Mouse (Mus musculus) hindbrain, postnatal 0 days (tissue): Measurements from ENCODE around the gene Myd88. TPM values are rescaled to one million over a fixed set of nuclear protein-coding genes. Genes with fewer than 3 reads are reported as not detected.
A peak's percentile ranks its signal among the peaks of the same experiment; 100 is the strongest.

Experiments
- ATAC-seq: fragments of 200-750 bp; cut with Nextera tagmentation; 2 replicates; pipeline ENCODE4 v1.8.0; 2017; ENCODE audit warnings: mild to moderate bottlenecking, moderate TSS enrichment, moderate library complexity
- DNase-seq: peaks from one replicate; pipeline ENCODE4 v3.0.0-alpha.2; 2015; ENCODE audit warnings: low spot score
- H3K27ac ChIP-seq: fragments of 300-500 bp; sonication (generic); 2 replicates; pipeline ENCODE4 v1.5.1; 2014; ENCODE audit warnings: mild to moderate bottlenecking
- H3K27me3 ChIP-seq: fragments of 300-500 bp; sonication (generic); 2 replicates; pipeline ENCODE4 v1.6.1; 2014; ENCODE audit warnings: low read length, mixed read lengths; ENCODE audit not compliant: insufficient read depth
- H3K36me3 ChIP-seq: fragments of 300-500 bp; sonication (generic); 2 replicates; pipeline ENCODE4 v1.6.1; 2014; ENCODE audit warnings: low read length, mixed read lengths; ENCODE audit not compliant: insufficient read depth
- H3K4me1 ChIP-seq: fragments of 300-500 bp; sonication (generic); 2 replicates; pipeline ENCODE4 v1.6.1; 2014; ENCODE audit warnings: antibody characterized with exemption, low read length, mixed read lengths; ENCODE audit not compliant: insufficient read depth
- H3K4me2 ChIP-seq: fragments of 300-500 bp; sonication (generic); 2 replicates; pipeline ENCODE4 v1.6.1; 2014; ENCODE audit warnings: low read depth, mild to moderate bottlenecking, low read length, moderate library complexity, mixed read lengths
- H3K4me3 ChIP-seq: fragments of 300-500 bp; sonication (generic); 2 replicates; pipeline ENCODE4 v1.5.1; 2014; ENCODE audit warnings: low read length
- H3K9ac ChIP-seq: fragments of 300-500 bp; sonication (generic); replicated peaks from 2 replicates; pipeline ENCODE4 v1.6.1; 2014; ENCODE audit warnings: mild to moderate bottlenecking, low read length, moderate library complexity, mixed read lengths
- H3K9me3 ChIP-seq: fragments of 300-500 bp; sonication (generic); 2 replicates; pipeline ENCODE4 v1.6.1; 2016; ENCODE audit warnings: low read length, mixed read lengths
- CTCF ChIP-seq: IDR thresholded peaks from 2 replicates; pipeline ENCODE4 v1.5.1; 2016; ENCODE audit warnings: antibody characterized with exemption, control low read depth, low read depth
- WGBS: fragments of 180-500 bp; shearing (Covaris S2); extraction: QIAGEN DNeasy Blood & Tissue Kit; methylation state at CpG from one replicate; pipeline ENCODE4 v1.1.7; 2014; 5-methylcytosine and 5-hydroxymethylcytosine counted together
- polyA plus RNA-seq: library from polyadenylated mRNA; unstranded; fragments of >200 nt; fragmentation: Nextera tagmentation; extraction: Ambion mirVana; gene quantifications from 2 replicates; pipeline ENCODE4 v1.2.1, GENCODE M21; 2015
- total RNA-seq: library from RNA; depleted of rRNA; stranded (reverse); fragments of >200 nt; gene quantifications from 2 replicates; pipeline ENCODE4 v1.2.3, GENCODE M21; 2014

Gene Myd88
- total and polyA plus RNA-seq, 2 experiments from 2014 or later: 3.9 to 5.2 TPM

DNA sequence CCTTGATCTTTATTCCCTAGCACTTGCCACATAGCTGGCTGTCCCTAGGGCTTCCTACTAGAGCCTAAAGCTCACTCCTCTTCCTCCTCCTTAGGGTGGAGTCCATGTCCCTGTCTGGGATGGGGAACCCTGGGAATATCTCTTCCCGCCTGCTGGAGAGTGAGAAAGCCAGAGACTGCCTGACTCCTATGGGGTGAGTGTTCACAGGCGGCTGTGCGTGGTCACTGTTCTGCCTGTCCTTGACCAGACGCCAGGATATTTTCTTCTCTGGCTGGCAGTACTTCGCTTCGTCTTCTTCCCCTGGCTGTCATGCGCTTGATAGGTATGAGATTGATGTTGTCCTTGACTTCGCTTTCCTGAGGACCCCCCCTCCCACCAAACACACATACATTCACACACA lies 5.2 kb upstream of the Myd88 start:
- ATAC-seq: no peak
- no peak overlapping the region for H3K9ac ChIP-seq
- no peak overlapping the region for H3K4me2 ChIP-seq
- no peak overlapping the region for H3K27ac ChIP-seq
- no peak overlapping the region for H3K4me3 ChIP-seq
- no peak for DNase-seq
- TF ChIP-seq CTCF: no peak
- no peaks in the 10 kb centered on the region for H3K27me3 ChIP-seq
- no peaks in the 10 kb centered on the region for H3K9me3 ChIP-seq
- H3K4me1 ChIP-seq: peaks cover 8% of the 10 kb centered on the region; the same call in 1 of the 2 replicates
- H3K36me3 ChIP-seq: peaks cover 33% of the 10 kb centered on the region
- WGBS: 87% methylated on average over 8 of the region's 8 CpGs

DNA sequence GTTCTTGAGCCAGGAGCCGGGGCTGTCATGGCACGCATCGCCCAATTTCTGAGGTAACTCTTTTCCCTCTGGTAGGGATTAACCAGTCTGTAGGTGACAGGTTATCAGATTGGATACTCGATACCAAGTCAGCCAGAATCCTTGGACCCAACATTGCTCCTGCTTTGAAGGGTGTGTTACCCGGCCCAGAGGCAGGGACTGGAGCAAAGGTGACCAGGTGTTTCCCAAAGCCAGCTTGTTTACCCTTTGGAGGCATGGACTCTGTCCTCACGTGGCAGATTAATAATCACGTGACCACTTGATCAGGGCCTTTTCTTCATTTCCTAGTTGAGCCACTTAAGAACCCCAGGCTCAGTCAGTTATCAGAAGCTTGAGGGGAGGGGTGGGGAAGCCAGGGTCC lies 1.5 kb upstream of the Myd88 start:
- no peak for TF ChIP-seq CTCF
- no peak overlapping the region for H3K4me2 ChIP-seq
- H3K4me3 ChIP-seq: no peak overlapping the region
- ATAC-seq: no peak
- no peak overlapping the region for H3K27ac ChIP-seq
- peaks cover 13% of the 10 kb centered on the region for H3K4me1 ChIP-seq
- no peaks in the 10 kb centered on the region for H3K27me3 ChIP-seq
- no peak for DNase-seq
- no peak overlapping the region for H3K9ac ChIP-seq
- WGBS: 88% methylated on average over 7 of the region's 7 CpGs
- H3K36me3 ChIP-seq: peaks cover 19% of the 10 kb centered on the region; the same call in 1 of the 2 replicates
- H3K9me3 ChIP-seq: no peaks in the 10 kb centered on the region

DNA sequence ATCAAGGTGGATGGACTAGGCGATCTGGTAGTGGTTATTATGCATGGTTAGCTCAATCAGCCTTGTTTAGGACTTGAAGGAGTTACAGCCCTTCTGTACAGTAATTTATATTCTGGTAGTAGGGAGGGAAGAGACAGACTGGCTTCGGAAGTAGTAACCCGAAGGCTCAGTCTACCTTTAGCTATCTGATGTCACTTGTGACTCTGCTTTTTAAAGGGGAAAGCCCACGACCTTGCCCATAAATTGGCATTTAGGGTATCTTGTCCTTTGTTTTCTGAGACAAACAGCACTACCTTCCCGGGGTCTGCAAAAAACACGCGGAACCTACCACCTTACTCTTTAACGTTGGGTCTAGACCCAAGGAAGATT lies 1.0 kb downstream of the Myd88 start:
- peaks cover 8% of the 10 kb centered on the region; the same call in 1 of the 2 replicates for H3K36me3 ChIP-seq
- H3K27ac ChIP-seq: peak overlapping the region; percentile 88
- no peak for TF ChIP-seq CTCF
- H3K9me3 ChIP-seq: no peaks in the 10 kb centered on the region
- peak overlapping the region; percentile 74 for H3K4me2 ChIP-seq
- DNase-seq: no peak
- peak overlapping the region; percentile 64 for H3K9ac ChIP-seq
- peak overlapping the region; percentile 64 for H3K4me3 ChIP-seq
- H3K27me3 ChIP-seq: no peaks in the 10 kb centered on the region
- no peak for ATAC-seq
- H3K4me1 ChIP-seq: peaks cover 13% of the 10 kb centered on the region
- 4% methylated on average over 8 of the region's 8 CpGs for WGBS

DNA sequence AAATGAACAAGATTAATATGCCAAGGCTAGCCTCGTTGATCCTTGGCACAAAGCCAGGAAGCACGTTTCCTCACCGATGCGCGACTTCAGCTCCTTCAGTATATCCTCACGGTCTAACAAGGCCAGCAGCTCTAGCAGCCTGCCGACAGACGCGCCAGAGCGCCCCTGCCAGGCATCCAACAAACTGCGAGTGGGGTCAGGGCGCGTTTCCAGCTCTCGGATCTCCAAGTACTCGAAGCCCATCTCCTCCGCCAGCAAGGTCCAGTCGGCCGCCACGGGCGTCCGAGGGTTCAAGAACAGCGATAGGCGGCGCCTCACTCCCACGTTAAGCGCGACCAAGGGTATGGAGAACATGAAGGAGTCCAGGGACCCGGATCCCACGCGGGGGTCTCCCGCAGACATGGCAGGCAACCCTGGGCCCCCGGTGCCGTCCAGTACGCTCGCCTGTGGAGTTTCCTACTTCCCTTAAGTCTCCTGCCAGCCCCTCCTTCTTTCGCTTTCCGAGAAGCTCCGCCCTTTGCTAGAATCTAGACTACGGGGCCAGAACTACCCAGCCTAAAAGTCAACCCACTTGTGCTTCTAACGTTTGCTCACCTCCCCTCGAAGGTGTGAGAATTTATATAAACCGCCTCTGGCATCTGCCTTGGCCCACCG lies 1.5 kb downstream of the Myd88 start, which contains the start of gene Acaa1a:
TSS of gene Acaa1a (plus strand) at position 119 of the 654 bp plus-strand sequence.
- Histone ChIP-seq H3K4me1 (peaks cover 13% of the 10 kb centered on the region), H3K36me3 (peaks cover 5% of the 10 kb centered on the region; the same call in 1 of the 2 replicates), H3K9me3 (no peaks in the 10 kb centered on the region), H3K4me3 (peak within 1 kb of the TSS; percentile 64), H3K27ac (peak within 1 kb of the TSS; percentile 88), H3K27me3 (no peaks in the 10 kb centered on the region), H3K4me2 (peak within 1 kb of the TSS; percentile 74), H3K9ac (peak within 1 kb of the TSS; percentile 64)
- DNase-seq (peak; percentile 70), ATAC-seq (no peak)
- peak; percentile 57 for TF ChIP-seq CTCF
- WGBS: 1% methylated on average over 43 of the region's 43 CpGs

DNA sequence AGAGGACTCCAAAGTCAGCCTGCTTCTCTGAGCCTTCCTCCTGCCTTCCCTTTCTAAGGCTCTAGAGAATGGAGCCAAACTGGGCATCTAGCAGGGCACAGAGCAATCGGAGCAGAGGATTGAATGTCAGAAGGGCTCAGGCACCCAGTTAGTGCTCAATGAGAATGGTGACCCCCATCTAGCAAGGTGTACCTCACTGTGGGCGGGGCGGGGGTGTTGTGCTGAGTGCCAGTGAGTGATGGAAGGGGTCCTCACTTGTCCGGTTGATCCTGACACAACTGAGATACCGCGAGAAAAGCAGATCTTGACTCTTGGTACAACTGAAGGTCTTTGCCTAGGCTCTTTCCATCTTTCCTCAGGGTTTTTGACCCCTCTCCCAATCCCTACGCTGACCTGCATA lies 2.1 kb downstream of the Myd88 start:
- TF ChIP-seq CTCF: no peak
- peak overlapping the region; percentile 64 for H3K4me3 ChIP-seq

DNA sequence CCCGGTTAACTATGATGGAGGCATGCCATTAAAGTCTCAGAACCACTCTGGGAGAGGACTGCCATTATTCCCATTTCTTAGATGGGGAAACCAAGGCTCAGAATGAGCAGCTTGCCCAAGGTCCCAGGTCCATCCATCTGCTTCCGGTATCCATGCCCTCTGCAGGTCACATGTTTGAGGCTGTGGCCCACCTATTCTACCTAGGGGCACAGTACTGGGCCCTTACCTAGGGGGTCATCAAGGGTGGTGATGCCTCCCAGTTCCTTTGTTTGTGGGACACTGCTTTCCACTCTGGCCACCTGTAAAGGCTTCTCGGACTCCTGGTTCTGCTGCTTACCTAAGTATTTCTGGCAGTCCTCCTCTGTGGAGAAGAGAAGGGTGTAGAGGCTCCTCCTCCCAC lies 2.9 kb downstream of the Myd88 start:
- no peak for TF ChIP-seq CTCF
- no peak for DNase-seq
- WGBS: 92% methylated on average over 3 of the region's 3 CpGs
- Histone ChIP-seq H3K4me1 (peaks cover 19% of the 10 kb centered on the region), H3K4me2 (no peak overlapping the region), H3K27ac (no peak overlapping the region), H3K9me3 (no peaks in the 10 kb centered on the region), H3K4me3 (no peak overlapping the region), H3K9ac (no peak overlapping the region), H3K36me3 (no peaks in the 10 kb centered on the region), H3K27me3 (no peaks in the 10 kb centered on the region)
- no peak for ATAC-seq

More for the DNA sequence above, 2.1 kb downstream of the Myd88 start:
- Histone ChIP-seq H3K27ac (no peak overlapping the region; the same call in 1 of the 2 replicates), H3K9ac (peak overlapping the region; percentile 47; the same call in 1 of the 2 replicates), H3K4me1 (peaks cover 18% of the 10 kb centered on the region), H3K27me3 (no peaks in the 10 kb centered on the region), H3K9me3 (no peaks in the 10 kb centered on the region), H3K4me2 (peak overlapping the region; percentile 74), H3K36me3 (no peaks in the 10 kb centered on the region; the same call in 1 of the 2 replicates)
- DNase-seq: no peak
- no peak for ATAC-seq
- WGBS: 62% methylated on average over 7 of the region's 7 CpGs

DNA sequence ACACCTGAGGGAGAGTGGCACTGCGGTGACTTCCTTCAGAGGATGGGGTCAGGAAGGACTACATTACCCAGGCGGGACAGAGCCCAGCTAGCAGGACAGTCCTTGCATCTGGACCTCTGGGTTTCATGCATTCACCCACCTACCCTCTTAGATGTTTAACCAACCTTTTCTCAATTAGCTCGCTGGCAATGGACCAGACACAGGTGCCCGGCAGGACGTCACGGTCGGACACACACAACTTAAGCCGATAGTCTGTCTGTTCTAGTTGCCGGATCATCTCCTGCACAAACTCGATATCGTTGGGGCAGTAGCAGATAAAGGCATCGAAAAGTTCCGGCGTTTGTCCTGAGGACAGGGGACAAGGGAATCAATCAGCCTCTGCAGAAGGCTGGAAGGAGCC lies 3.4 kb downstream of the Myd88 start:
- 90% methylated on average over 14 of the region's 14 CpGs for WGBS
- H3K4me3 ChIP-seq: no peak overlapping the region
- peaks cover 19% of the 10 kb centered on the region for H3K4me1 ChIP-seq
- no peak overlapping the region for H3K9ac ChIP-seq
- no peaks in the 10 kb centered on the region for H3K9me3 ChIP-seq
- no peaks in the 10 kb centered on the region for H3K27me3 ChIP-seq
- no peaks in the 10 kb centered on the region for H3K36me3 ChIP-seq
- DNase-seq: no peak
- H3K27ac ChIP-seq: no peak overlapping the region
- no peak overlapping the region for H3K4me2 ChIP-seq
- TF ChIP-seq CTCF: no peak
- no peak for ATAC-seq
